Mouse (Mus musculus) ES-Bruce4 (cell line): ENCODE measurements around the gene Yaf2. TPM values are rescaled to one million over a fixed set of nuclear protein-coding genes. Genes with fewer than 3 reads are reported as not detected.

Experiments used
- H3K27ac ChIP-seq: 2 replicates; pipeline ENCODE4 v1.5.1; 2012; ENCODE audit warnings: low read length, inconsistent platforms; ENCODE audit not compliant: insufficient read depth
- H3K27me3 ChIP-seq: 2 replicates; pipeline ENCODE4 v1.6.1; 2012; ENCODE audit warnings: mild to moderate bottlenecking, low read length, inconsistent platforms; ENCODE audit not compliant: control insufficient read depth, poor library complexity, insufficient read depth, severe bottlenecking
- H3K36me3 ChIP-seq: 2 replicates; pipeline ENCODE4 v1.6.1; 2012; ENCODE audit warnings: inconsistent platforms, mild to moderate bottlenecking, low read length, moderate library complexity; ENCODE audit not compliant: control insufficient read depth, poor library complexity, insufficient read depth, severe bottlenecking
- H3K4me1 ChIP-seq: one replicate; pipeline ENCODE4 v1.8.1; 2011; ENCODE audit warnings: low read length; ENCODE audit not compliant: control insufficient read depth, insufficient read depth
- H3K4me3 ChIP-seq: 2 replicates; pipeline ENCODE4 v1.5.1; 2011; ENCODE audit warnings: low read depth, mild to moderate bottlenecking, low read length
- H3K9ac ChIP-seq: 2 replicates; pipeline ENCODE4 v1.6.1; 2012; ENCODE audit warnings: low read depth, mild to moderate bottlenecking, inconsistent platforms; ENCODE audit not compliant: poor library complexity, severe bottlenecking
- H3K9me3 ChIP-seq: replicated peaks from 2 replicates; pipeline ENCODE4 v1.6.1; 2012; ENCODE audit warnings: mild to moderate bottlenecking, low read length, inconsistent platforms; ENCODE audit not compliant: control insufficient read depth, poor library complexity, insufficient read depth, severe bottlenecking
- CTCF ChIP-seq: IDR thresholded peaks from one replicate; pipeline ENCODE4 v1.8.1; 2011; ENCODE audit warnings: low read depth, low read length
- EP300 ChIP-seq: IDR thresholded peaks from 2 replicates; pipeline ENCODE4 v1.6.1; 2011; ENCODE audit warnings: low read depth, low read length; ENCODE audit not compliant: insufficient read depth
- POLR2A ChIP-seq: IDR thresholded peaks from one replicate; pipeline ENCODE4 v1.8.1; 2011; ENCODE audit warnings: low read length; ENCODE audit not compliant: insufficient read depth
- polyA plus RNA-seq: library from polyadenylated mRNA; stranded (reverse); fragments of >200 nt; gene quantifications from 2 replicates; pipeline ENCODE4 v1.2.4, GENCODE M21; 2011; ENCODE audit warnings: low read depth; ENCODE audit not compliant: missing spikeins, insufficient read depth, insufficient read length

The Yaf2 gene
- polyA plus RNA-seq, 1 experiment = 22.5 TPM

DNA sequence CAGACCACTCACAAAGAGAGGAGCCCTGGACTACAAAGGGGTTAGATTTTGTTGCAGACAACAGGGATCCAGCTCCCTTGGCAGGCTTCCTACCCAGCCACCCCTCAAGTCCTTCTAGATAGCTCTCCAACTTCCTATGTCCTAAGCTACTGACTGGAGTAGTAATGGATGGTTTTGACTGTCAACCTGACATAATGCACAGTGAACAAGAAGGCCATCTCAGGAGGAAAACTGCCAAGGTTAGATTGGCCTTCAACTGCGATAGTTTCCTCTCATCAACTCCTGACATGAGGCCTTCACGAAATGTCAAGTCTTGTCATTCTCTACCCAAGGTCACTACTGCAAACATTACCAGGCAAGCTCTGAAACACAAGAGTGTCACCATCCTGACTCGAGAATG, 72.5 kb downstream of the Yaf2 start:
- no peaks in the 10 kb centered on the region for H3K27me3 ChIP-seq
- H3K36me3 ChIP-seq = no peaks in the 10 kb centered on the region
- H3K9me3 ChIP-seq = no peaks in the 10 kb centered on the region
- H3K27ac ChIP-seq = no peak overlapping the region
- H3K4me3 ChIP-seq = no peak overlapping the region
- no peak overlapping the region for H3K9ac ChIP-seq
- H3K4me1 ChIP-seq = no peaks in the 10 kb centered on the region
- TF ChIP-seq POLR2A = no peak
- no peak for TF ChIP-seq CTCF
- no peak for TF ChIP-seq EP300

DNA sequence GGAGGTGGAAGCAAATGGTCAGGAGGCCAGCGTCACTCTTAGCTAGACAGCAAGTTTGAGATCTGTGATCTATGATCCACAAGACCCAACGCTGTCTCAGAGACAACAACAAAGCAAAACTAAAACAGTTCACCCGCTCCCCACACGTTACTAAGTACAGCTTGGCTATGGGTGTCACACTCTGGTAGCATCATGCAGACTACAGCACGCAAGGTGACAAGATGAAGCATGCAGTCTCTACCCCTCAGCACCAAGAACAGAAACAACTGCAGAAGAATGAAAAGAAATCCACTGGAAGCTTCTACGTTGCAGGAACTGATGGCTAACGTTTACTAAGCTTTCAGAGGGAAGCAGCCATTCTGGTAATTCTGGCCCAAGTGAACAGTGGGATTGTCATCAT, 73.2 kb downstream of the Yaf2 start:
- Histone ChIP-seq H3K27ac (no peak overlapping the region), H3K9me3 (no peaks in the 10 kb centered on the region), H3K4me1 (no peaks in the 10 kb centered on the region), H3K4me3 (no peak overlapping the region), H3K9ac (no peak overlapping the region), H3K27me3 (no peaks in the 10 kb centered on the region), H3K36me3 (no peaks in the 10 kb centered on the region)
- TF ChIP-seq CTCF (no peak), EP300 (no peak), POLR2A (no peak)

DNA sequence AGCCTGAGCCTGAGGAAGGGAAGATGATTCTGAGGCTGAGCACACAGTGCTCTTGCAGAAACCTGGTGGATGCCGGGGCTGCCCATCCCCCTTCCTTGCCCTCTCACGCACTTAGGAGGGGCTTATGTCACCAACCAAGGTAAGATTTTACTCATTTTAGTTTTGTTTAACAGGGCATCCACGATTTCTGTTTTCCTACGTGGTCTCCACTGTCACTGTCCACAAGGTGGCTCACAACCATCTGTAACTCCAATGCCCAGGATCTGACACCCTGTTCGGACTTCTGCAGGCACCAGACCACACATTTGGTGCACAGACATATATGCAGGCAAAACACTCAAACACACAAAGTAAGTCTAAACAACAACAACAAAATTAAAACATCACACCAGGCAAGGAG, 73.9 kb downstream of the Yaf2 start:
- no peak overlapping the region for H3K9ac ChIP-seq
- H3K27ac ChIP-seq = no peak overlapping the region
- H3K9me3 ChIP-seq = no peaks in the 10 kb centered on the region
- TF ChIP-seq CTCF (no peak), POLR2A (no peak), EP300 (no peak)
- H3K36me3 ChIP-seq = 0 out of 2 replicates have a peak, but pooled peaks cover 2% of the 10 kb centered on the region
- H3K27me3 ChIP-seq = no peaks in the 10 kb centered on the region
- no peak overlapping the region for H3K4me3 ChIP-seq
- no peaks in the 10 kb centered on the region for H3K4me1 ChIP-seq

DNA sequence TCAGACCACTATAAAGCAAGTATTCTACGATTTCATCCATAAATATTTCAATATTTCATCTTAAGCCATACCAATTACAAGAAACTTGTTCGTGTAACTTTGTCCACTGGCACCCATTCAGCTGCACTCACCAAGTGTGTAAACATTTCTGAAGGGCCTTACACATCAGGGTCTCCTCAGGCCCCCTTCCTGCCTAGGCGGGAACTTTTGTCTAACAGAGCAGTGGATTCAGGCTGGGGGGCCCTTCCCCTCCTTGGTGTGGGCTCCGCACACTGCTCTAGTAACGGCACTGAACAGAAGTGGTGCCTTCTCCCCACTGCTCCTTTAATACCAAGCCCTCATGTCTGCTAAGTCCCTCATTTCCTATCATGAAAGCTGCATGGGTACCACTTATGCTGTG, 74.5 kb downstream of the Yaf2 start:
- no peaks in the 10 kb centered on the region for H3K4me1 ChIP-seq
- TF ChIP-seq CTCF (no peak), POLR2A (no peak), EP300 (no peak)
- no peak overlapping the region for H3K9ac ChIP-seq
- no peaks in the 10 kb centered on the region for H3K27me3 ChIP-seq
- H3K36me3 ChIP-seq = 0 out of 2 replicates have a peak, but pooled peaks cover 2% of the 10 kb centered on the region
- no peak overlapping the region for H3K4me3 ChIP-seq
- no peak overlapping the region for H3K27ac ChIP-seq
- no peaks in the 10 kb centered on the region for H3K9me3 ChIP-seq

GRCm38 (mm10) chr15:93259933-93260332, 76.8 kb downstream of the Yaf2 start:
- Histone ChIP-seq H3K9ac (no peak overlapping the region), H3K27me3 (no peaks in the 10 kb centered on the region), H3K4me3 (no peak overlapping the region), H3K36me3 (0 out of 2 replicates have a peak, but pooled peaks cover 6% of the 10 kb centered on the region), H3K9me3 (no peaks in the 10 kb centered on the region), H3K4me1 (no peaks in the 10 kb centered on the region), H3K27ac (no peak overlapping the region)
- TF ChIP-seq POLR2A = no peak
- TF ChIP-seq EP300 = no peak
- TF ChIP-seq CTCF = no peak

GRCm38 (mm10) chr15:93255295-93255694, 81.4 kb downstream of the Yaf2 start:
- no peaks in the 10 kb centered on the region for H3K27me3 ChIP-seq
- H3K9ac ChIP-seq = no peak overlapping the region
- no peak overlapping the region for H3K27ac ChIP-seq
- H3K9me3 ChIP-seq = no peaks in the 10 kb centered on the region
- no peak for TF ChIP-seq CTCF
- TF ChIP-seq POLR2A = no peak
- TF ChIP-seq EP300 = no peak
- 0 out of 2 replicates have a peak, but pooled peaks cover 8% of the 10 kb centered on the region for H3K36me3 ChIP-seq
- H3K4me3 ChIP-seq = no peak overlapping the region
- H3K4me1 ChIP-seq = no peaks in the 10 kb centered on the region
